8 mouse cellular contexts compared by ENCODE assay signal in the genomic region with DNA sequence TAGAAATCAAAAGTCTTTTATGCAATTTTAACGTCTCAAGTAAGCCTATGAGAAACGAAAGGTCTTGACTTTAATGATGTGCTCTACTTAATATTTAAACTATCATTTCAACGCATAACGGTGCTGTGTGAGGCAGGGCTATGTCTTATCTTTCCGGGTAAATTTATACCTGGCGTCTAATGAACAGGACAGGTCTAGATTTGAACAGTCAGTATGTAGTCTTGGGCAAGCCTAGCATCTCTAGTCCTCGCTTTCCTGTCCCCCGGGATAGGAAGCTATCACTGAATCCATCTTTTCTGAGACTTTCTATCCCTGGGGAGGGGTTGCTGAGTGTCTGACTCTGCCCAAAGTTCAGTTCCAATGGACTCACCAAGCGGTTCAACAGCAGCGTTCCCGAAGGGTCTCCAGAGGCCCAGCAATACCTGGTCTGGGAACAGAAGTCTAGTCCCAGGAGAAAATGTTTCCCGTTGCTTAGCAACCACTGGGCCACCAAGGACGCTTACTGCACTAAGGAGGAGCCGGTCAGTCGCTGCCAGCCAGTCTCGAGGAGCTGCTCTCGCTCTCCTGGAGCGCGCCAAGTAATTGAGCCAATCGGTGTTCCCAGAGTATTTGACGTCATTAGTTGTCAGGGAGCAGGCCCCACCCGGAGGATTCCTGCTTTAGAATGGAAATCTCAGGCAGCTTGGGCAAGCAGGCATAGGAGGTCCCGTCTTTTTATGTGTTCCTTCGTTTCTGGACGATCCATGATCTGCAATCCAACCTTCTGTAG. TPM values are rescaled to one million over a fixed set of nuclear protein-coding genes. Genes with fewer than 3 reads are reported as not detected.
A peak's percentile ranks its signal among the peaks of the same experiment; 100 is the strongest.
DNase-seq lines count a peak whose midpoint lies in the region; ATAC-seq and TF ChIP-seq lines count a peak whose summit lies in the region.

Gene Dnah6, minus strand, starts transcription at position 463 of the 769 bp plus-strand sequence.

- peak; percentile 99 for ATAC-seq in embryonic facial prominence, embryonic 14.5 days (ENCODE audit: low read depth)
- ATAC-seq in kidney, embryonic 14.5 days (ENCODE audit: low FRiP score, low TSS enrichment) = peak; percentile 98
- peak; percentile 96 for ATAC-seq in limb, embryonic 14.5 days (ENCODE audit: low FRiP score, low read depth)
- ATAC-seq in midbrain, embryonic 16.5 days = peak; percentile 100

- WGBS in embryonic facial prominence, embryonic 14.5 days = 28% methylated on average over 25 of the region's 25 CpGs
- whole genome bisulfite sequencing in heart, embryonic 10.5 days = 39% methylated on average over 25 of the region's 25 CpGs
- WGBS in kidney, embryonic 14.5 days = 30% methylated on average over 25 of the region's 25 CpGs
- WGBS in limb, embryonic 14.5 days = 32% methylated on average over 25 of the region's 25 CpGs
- WGBS in midbrain, embryonic 16.5 days = 31% methylated on average over 25 of the region's 25 CpGs
- WGBS in spleen, adult 2 months = 44% methylated on average over 25 of the region's 25 CpGs

- no peak within 1 kb of the TSS for H3K9ac ChIP-seq in embryonic facial prominence, embryonic 14.5 days (ENCODE audit: low read depth, low read length)
- peak within 1 kb of the TSS; percentile 37; the same call in 1 of the 2 replicates for H3K9ac ChIP-seq in kidney, embryonic 14.5 days (ENCODE audit: low read depth, low read length)
- H3K9ac ChIP-seq in limb, embryonic 14.5 days (ENCODE audit: low read depth, low read length, severe bottlenecking) = no peak within 1 kb of the TSS
- peak within 1 kb of the TSS; percentile 57 for H3K9ac ChIP-seq in midbrain, embryonic 16.5 days (ENCODE audit: low read depth, low read length)

- no peaks in the 10 kb centered on the region for H3K9me3 ChIP-seq in embryonic facial prominence, embryonic 14.5 days (ENCODE audit: control insufficient read depth, low read length)
- no peaks in the 10 kb centered on the region for H3K9me3 ChIP-seq in heart, embryonic 10.5 days
- no peaks in the 10 kb centered on the region for H3K9me3 ChIP-seq in kidney, embryonic 14.5 days (ENCODE audit: control insufficient read depth, low read length)
- H3K9me3 ChIP-seq in limb, embryonic 14.5 days (ENCODE audit: control insufficient read depth, low read length) = no peaks in the 10 kb centered on the region
- no peaks in the 10 kb centered on the region for H3K9me3 ChIP-seq in midbrain, embryonic 16.5 days (replicated peaks; ENCODE audit: control insufficient read depth, low read length, poor library complexity, severe bottlenecking)

- H3K4me2 ChIP-seq in embryonic facial prominence, embryonic 14.5 days (ENCODE audit: low read depth, low read length) = peak within 1 kb of the TSS; percentile 56
- peak within 1 kb of the TSS; percentile 71 for H3K4me2 ChIP-seq in kidney, embryonic 14.5 days (replicated peaks; ENCODE audit: low read depth, low read length)
- peak within 1 kb of the TSS; percentile 59 for H3K4me2 ChIP-seq in limb, embryonic 14.5 days (replicated peaks; ENCODE audit: low read depth, low read length, severe bottlenecking)
- H3K4me2 ChIP-seq in midbrain, embryonic 16.5 days (ENCODE audit: low read length) = peak within 1 kb of the TSS; percentile 62

- peak; percentile 71 for DNase-seq in 3134 (ENCODE audit: extremely low read depth, insufficient read length, low spot score)
- DNase-seq in adrenal gland, postnatal 4 days (ENCODE audit: low spot score in 2 of 2) = peak; percentile 59 to 80
- DNase-seq in embryonic facial prominence, embryonic 14.5 days (ENCODE audit: low spot score) = peak; percentile 98
- DNase-seq in heart, embryonic 10.5 days (ENCODE audit: low spot score) = peak; percentile 96
- peak; percentile 95 for DNase-seq in limb, embryonic 14.5 days (ENCODE audit: low spot score)
- peak; percentile 62 to 69 for DNase-seq in spleen, adult 2 months (ENCODE audit: low read depth in 1 of 2, low spot score in 2 of 2)

- no peak for TF ChIP-seq CTCF in spleen, adult 2 months (IDR thresholded peaks at IDR 0.05; ENCODE audit: extremely low read depth, insufficient read depth, insufficient read length, insufficient replicate concordance)

- H3K4me1 ChIP-seq in embryonic facial prominence, embryonic 14.5 days (ENCODE audit: control insufficient read depth, insufficient read depth, low read length) = peaks cover 8% of the 10 kb centered on the region
- peaks cover 8% of the 10 kb centered on the region; the same call in 1 of the 2 replicates for H3K4me1 ChIP-seq in heart, embryonic 10.5 days
- H3K4me1 ChIP-seq in kidney, embryonic 14.5 days (ENCODE audit: control insufficient read depth, insufficient read depth, low read length) = peaks cover 4% of the 10 kb centered on the region; the same call in 1 of the 2 replicates
- H3K4me1 ChIP-seq in limb, embryonic 14.5 days (ENCODE audit: control insufficient read depth, insufficient read depth, low read length) = peaks cover 9% of the 10 kb centered on the region
- H3K4me1 ChIP-seq in midbrain, embryonic 16.5 days (ENCODE audit: control insufficient read depth, insufficient read depth, low read length) = peaks cover 8% of the 10 kb centered on the region; the same call in 1 of the 2 replicates
- peaks cover 3% of the 10 kb centered on the region; the same call in 1 of the 2 replicates for H3K4me1 ChIP-seq in spleen, adult 2 months (ENCODE audit: control insufficient read depth, insufficient read depth, insufficient read length)

- H3K27ac ChIP-seq in embryonic facial prominence, embryonic 14.5 days (replicated peaks; ENCODE audit: low read depth, low read length) = no peak within 1 kb of the TSS; the same call in 1 of the 2 replicates
- H3K27ac ChIP-seq in heart, embryonic 10.5 days = peak within 1 kb of the TSS; percentile 89
- peak within 1 kb of the TSS; percentile 85; the same call in 1 of the 2 replicates for H3K27ac ChIP-seq in kidney, embryonic 14.5 days (ENCODE audit: low read depth, low read length)
- no peak within 1 kb of the TSS for H3K27ac ChIP-seq in limb, embryonic 14.5 days (replicated peaks; ENCODE audit: low read depth, low read length)
- peak within 1 kb of the TSS; percentile 75 for H3K27ac ChIP-seq in midbrain, embryonic 16.5 days (ENCODE audit: low read length)
- H3K27ac ChIP-seq in spleen, adult 2 months (ENCODE audit: insufficient read depth, low read length) = no peak within 1 kb of the TSS

- H3K4me3 ChIP-seq in embryonic facial prominence, embryonic 14.5 days (ENCODE audit: low read depth, low read length) = peak within 1 kb of the TSS; percentile 29
- H3K4me3 ChIP-seq in heart, embryonic 10.5 days = peak within 1 kb of the TSS; percentile 55
- peak within 1 kb of the TSS; percentile 38 for H3K4me3 ChIP-seq in kidney, embryonic 14.5 days (ENCODE audit: low read length)
- H3K4me3 ChIP-seq in limb, embryonic 14.5 days (replicated peaks; ENCODE audit: low read length) = peak within 1 kb of the TSS; percentile 32
- H3K4me3 ChIP-seq in midbrain, embryonic 16.5 days (ENCODE audit: low read depth, low read length) = peak within 1 kb of the TSS; percentile 37
- H3K4me3 ChIP-seq in spleen, adult 2 months (ENCODE audit: extremely low read depth, insufficient read depth, insufficient read length) = peak within 1 kb of the TSS; percentile 46

- no peaks in the 10 kb centered on the region for H3K27me3 ChIP-seq in embryonic facial prominence, embryonic 14.5 days (replicated peaks; ENCODE audit: control insufficient read depth, insufficient read depth, low read length)
- no peaks in the 10 kb centered on the region for H3K27me3 ChIP-seq in heart, embryonic 10.5 days (ENCODE audit: insufficient read depth, poor library complexity, severe bottlenecking)
- no peaks in the 10 kb centered on the region for H3K27me3 ChIP-seq in kidney, embryonic 14.5 days (ENCODE audit: control insufficient read depth, insufficient read depth, low read length)
- no peaks in the 10 kb centered on the region for H3K27me3 ChIP-seq in limb, embryonic 14.5 days (ENCODE audit: control insufficient read depth, insufficient read depth, low read length)
- no peaks in the 10 kb centered on the region for H3K27me3 ChIP-seq in midbrain, embryonic 16.5 days (ENCODE audit: control insufficient read depth, insufficient read depth, low read depth, low read length)
- no peaks in the 10 kb centered on the region for H3K27me3 ChIP-seq in spleen, adult 2 months (ENCODE audit: control insufficient read depth, insufficient read depth, low read length)

- no peak for TF ChIP-seq POLR2A in limb, embryonic 14.5 days (IDR thresholded peaks at IDR 0.05; ENCODE audit: borderline replicate concordance, extremely low read depth, insufficient read depth, insufficient read length)
- no peak for TF ChIP-seq POLR2A in spleen, adult 2 months (IDR thresholded peaks at IDR 0.05; ENCODE audit: low read depth, low read length)

- H3K36me3 ChIP-seq in embryonic facial prominence, embryonic 14.5 days (ENCODE audit: control insufficient read depth, insufficient read depth, low read length) = no peaks in the 10 kb centered on the region
- peaks cover 3% of the 10 kb centered on the region; the same call in 1 of the 2 replicates for H3K36me3 ChIP-seq in heart, embryonic 10.5 days
- H3K36me3 ChIP-seq in kidney, embryonic 14.5 days (ENCODE audit: control insufficient read depth, insufficient read depth, low read length) = no peaks in the 10 kb centered on the region
- no peaks in the 10 kb centered on the region for H3K36me3 ChIP-seq in limb, embryonic 14.5 days (ENCODE audit: control insufficient read depth, insufficient read depth, low read length)
- H3K36me3 ChIP-seq in midbrain, embryonic 16.5 days (ENCODE audit: control insufficient read depth, insufficient read depth, low read length) = no peaks in the 10 kb centered on the region
- no peaks in the 10 kb centered on the region for H3K36me3 ChIP-seq in spleen, adult 2 months (ENCODE audit: control insufficient read depth, insufficient read depth, low read length)

RNA-seq across cellular contexts. Expression of gene Dnah6, which starts in this region (rescaled TPM):
- total RNA-seq in adrenal gland, postnatal 4 days (2021) = under 1 TPM; 0.08 to 0.11 TPM
- polyA plus RNA-seq in embryonic facial prominence, embryonic 14.5 days (2014; fragmentation: Nextera tagmentation; extraction: Ambion mirVana) = 0.07 and 0.42 TPM in 2 replicates
- polyA plus RNA-seq in heart, embryonic 10.5 days (2016; fragmentation: Nextera tagmentation; extraction: Ambion mirVana) = 0.01 and 0.05 TPM in 2 replicates
- 0.05 and 0.06 TPM in 2 replicates for polyA plus RNA-seq in kidney, embryonic 14.5 days (2014; fragmentation: Nextera tagmentation; extraction: Ambion mirVana)
- 0.03 and 0.04 TPM in 2 replicates for polyA plus RNA-seq in limb, embryonic 14.5 days (2012; rRNA removed)
- 0.06 TPM in 2 replicates for polyA plus RNA-seq in limb, embryonic 14.5 days (2014; fragmentation: Nextera tagmentation; extraction: Ambion mirVana)
- polyA plus RNA-seq in midbrain, embryonic 16.5 days (2015; fragmentation: Nextera tagmentation; extraction: Ambion mirVana) = 0.32 and 0.36 TPM in 2 replicates
- 0.01 TPM in 2 replicates for polyA plus RNA-seq in spleen, adult 2 months (2012; rRNA removed)

Comparison
In these comparisons a context has a peak if more than half of its experiments do, and no peak if none do; other contexts are left out.
1. Peak in DNase-seq in adrenal gland, postnatal 4 days; RNA of the gene not detected or under 1 TPM.
2. Peak in DNase-seq, ATAC-seq, H3K4me3 ChIP-seq and H3K4me2 ChIP-seq in embryonic facial prominence, embryonic 14.5 days; RNA of the gene not detected or under 1 TPM.
3. Peak in DNase-seq, H3K4me3 ChIP-seq and H3K27ac ChIP-seq in heart, embryonic 10.5 days; RNA of the gene not detected or under 1 TPM.
4. Peak in ATAC-seq, H3K4me3 ChIP-seq, H3K27ac ChIP-seq, H3K9ac ChIP-seq and H3K4me2 ChIP-seq in kidney, embryonic 14.5 days; RNA of the gene not detected or under 1 TPM.
5. Peak in DNase-seq, ATAC-seq, H3K4me3 ChIP-seq and H3K4me2 ChIP-seq in limb, embryonic 14.5 days; RNA of the gene not detected or under 1 TPM.
6. Peak in ATAC-seq, H3K4me3 ChIP-seq, H3K27ac ChIP-seq, H3K9ac ChIP-seq and H3K4me2 ChIP-seq in midbrain, embryonic 16.5 days; RNA of the gene not detected or under 1 TPM.
7. Peak in DNase-seq and H3K4me3 ChIP-seq in spleen, adult 2 months; RNA of the gene not detected or under 1 TPM.